Mouse (Mus musculus): ENCODE measurements around the gene Cst3. TPM values are rescaled to one million over a fixed set of nuclear protein-coding genes. Genes with fewer than 3 reads are reported as not detected.

Cst3 gene
- 1,653 and 1,659 TPM in 2 replicates for polyA plus RNA-seq (2012; rRNA removed; ENCODE audit: low replicate concordance)

DNA sequence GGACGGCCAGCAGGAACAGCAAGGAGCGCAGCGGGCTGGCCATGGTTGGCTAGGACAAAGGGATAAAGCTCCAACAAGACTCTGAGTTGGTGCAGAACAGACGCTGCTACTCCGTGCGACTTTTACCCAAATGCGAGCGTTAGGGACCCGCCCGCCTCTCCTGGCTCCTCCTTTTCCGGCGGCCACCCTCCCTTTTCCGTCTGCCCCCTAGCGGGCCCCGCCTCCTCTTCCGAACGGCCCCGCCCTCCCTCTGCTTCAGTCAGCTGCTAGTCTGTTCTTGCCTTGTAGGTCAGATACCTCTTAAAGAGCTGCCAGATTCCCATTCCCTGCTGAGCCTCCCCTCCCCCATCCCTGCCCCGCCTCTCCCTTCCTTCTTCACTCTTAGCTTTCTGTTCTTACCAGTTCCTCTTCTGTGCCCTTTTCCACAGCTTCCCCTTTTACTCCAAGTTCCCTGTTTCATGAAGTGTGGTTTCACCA, at the start of gene Cst3:
Gene Cst3, minus strand, starts transcription at position 358 of the 477 bp plus-strand sequence.

DNA sequence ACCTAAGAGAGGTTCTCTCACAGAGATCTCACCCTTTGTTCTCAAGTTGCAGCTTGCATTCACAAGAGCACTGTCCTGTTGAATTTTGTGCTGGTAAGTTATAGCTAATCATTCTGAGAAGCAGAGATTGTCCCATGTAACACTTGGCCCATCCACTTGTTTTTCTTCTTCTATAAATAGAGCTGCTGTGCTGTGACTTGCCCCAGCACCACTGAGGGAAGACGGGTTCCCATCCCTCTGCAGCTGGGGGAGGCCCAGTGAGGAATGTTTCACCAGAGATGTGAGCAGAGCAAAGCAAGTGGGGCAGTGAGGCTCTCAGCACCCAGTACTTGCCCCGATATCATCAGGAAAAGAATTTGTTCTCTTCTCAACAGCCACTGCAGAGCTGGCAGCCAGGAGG, 10.5 kb downstream of the Cst3 start, which contains the start of gene 9230104L09Rik:
Gene 9230104L09Rik, minus strand, starts transcription at position 73 of the 400 bp plus-strand sequence.

DNA sequence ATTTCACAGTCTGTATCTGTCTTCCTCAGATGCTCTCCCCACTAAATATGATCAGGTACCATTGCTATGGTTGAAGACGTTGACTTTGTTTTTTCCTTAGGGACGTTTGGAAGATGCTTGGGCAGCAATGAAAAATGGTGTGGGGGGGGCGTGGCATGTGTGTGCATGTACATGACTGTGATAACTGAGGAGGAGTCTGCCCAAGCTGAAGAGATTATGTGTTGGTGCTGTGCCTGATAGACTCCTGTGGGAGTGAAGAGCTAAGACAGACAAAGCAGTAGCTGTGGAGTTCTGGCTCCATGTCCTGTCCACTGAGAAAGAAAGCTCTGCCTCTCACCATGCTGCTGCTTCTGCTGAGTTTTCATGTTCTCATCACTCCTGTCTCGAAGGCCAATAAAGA, 40.6 kb downstream of the Cst3 start, which contains the start of gene Cst9:
Gene Cst9, plus strand, starts transcription at position 236 of the 400 bp plus-strand sequence.

Other genes starting within 250 kb of the Cst3 start
- gene Nxt1, start 203.1 kb downstream of the Cst3 start, polyA plus RNA-seq (2012; rRNA removed; ENCODE audit: low replicate concordance) = 14.5 and 19.0 TPM in 2 replicates
- gene Gzf1, start 194.7 kb downstream of the Cst3 start, polyA plus RNA-seq (2012; rRNA removed; ENCODE audit: low replicate concordance) = 11.3 and 12.8 TPM in 2 replicates
- 0.32 and 2.0 TPM in 2 replicates for gene Napb, start 143.2 kb downstream of the Cst3 start, polyA plus RNA-seq (2012; rRNA removed; ENCODE audit: low replicate concordance)
- gene Cstl1, start 125.3 kb downstream of the Cst3 start, polyA plus RNA-seq (2012; rRNA removed; ENCODE audit: low replicate concordance) = not detected in 2 replicates
- gene Cst11, start 104.2 kb downstream of the Cst3 start, polyA plus RNA-seq (2012; rRNA removed; ENCODE audit: low replicate concordance) = not detected in 2 replicates
- not detected in 2 replicates for gene 8030411F24Rik, start 93.7 kb downstream of the Cst3 start, polyA plus RNA-seq (2012; rRNA removed; ENCODE audit: low replicate concordance)
- not detected in 2 replicates for gene Cst12, start 86.3 kb downstream of the Cst3 start, polyA plus RNA-seq (2012; rRNA removed; ENCODE audit: low replicate concordance)
- not detected in 2 replicates for gene Cst8, start 76.9 kb downstream of the Cst3 start, polyA plus RNA-seq (2012; rRNA removed; ENCODE audit: low replicate concordance)
- not detected in 2 replicates for gene Cst13, start 55.6 kb downstream of the Cst3 start, polyA plus RNA-seq (2012; rRNA removed; ENCODE audit: low replicate concordance)
- not detected in 2 replicates for gene Cst9, start 40.5 kb downstream of the Cst3 start, polyA plus RNA-seq (2012; rRNA removed; ENCODE audit: low replicate concordance)
- gene 9230104L09Rik, start 10.7 kb downstream of the Cst3 start, polyA plus RNA-seq (2012; rRNA removed; ENCODE audit: low replicate concordance) = 0.80 TPM in 1 of 2 replicates, not detected in the other
- not detected in 2 replicates for gene Gm1330, start 127.6 kb upstream of the Cst3 start, polyA plus RNA-seq (2012; rRNA removed; ENCODE audit: low replicate concordance)
- not detected in 2 replicates for gene Gm10750, start 141.5 kb upstream of the Cst3 start, polyA plus RNA-seq (2012; rRNA removed; ENCODE audit: low replicate concordance)